Mouse (Mus musculus) CH12.LX (cell line): ENCODE data around the gene Slc4a7.
A peak's percentile ranks its signal among the peaks of the same experiment; 100 is the strongest.

Experiments
- CTCF ChIP-seq, 2 experiments: IDR thresholded peaks in 1 of 2; conservative IDR thresholded peaks in 1 of 2; 2 replicates each; pipeline ENCODE4 v1.5.1; 2011 to 2012; ENCODE audit warnings: low read depth in 2 of 2, low read length in 2 of 2, improper control_type of control experiment in 1 of 2, inconsistent platforms in 1 of 2, mild to moderate bottlenecking in 1 of 2, moderate library complexity in 1 of 2
- EP300 ChIP-seq: IDR thresholded peaks from 2 replicates; pipeline ENCODE4 v1.6.1; 2011; ENCODE audit warnings: low read length, improper control_type of control experiment
- MAX ChIP-seq: IDR thresholded peaks from 2 replicates; pipeline ENCODE4 v1.6.1; 2011; ENCODE audit warnings: low read length, improper control_type of control experiment
- UBTF ChIP-seq: IDR thresholded peaks from 2 replicates; pipeline ENCODE4 v1.6.1; 2012; ENCODE audit warnings: low read depth, mild to moderate bottlenecking, inconsistent platforms, low read length, improper control_type of control experiment, moderate library complexity

- TF ChIP-seq UBTF (no peak), EP300 (peak; percentile 78), CTCF (conservative IDR thresholded peaks at IDR 0.05 in 1 of 2, IDR thresholded peaks at IDR 0.05 in 1 of 2; ENCODE audit: low read depth in 2 of 2, low read length in 2 of 2) (no peak), MAX (no peak)
Observed at GRCm38 (mm10) chr14:14842734-14843530, 140.9 kb downstream of the Slc4a7 start.
